Mouse (Mus musculus): Measurements from ENCODE around the gene Cyb5d1.

The Cyb5d1 gene

DNA sequence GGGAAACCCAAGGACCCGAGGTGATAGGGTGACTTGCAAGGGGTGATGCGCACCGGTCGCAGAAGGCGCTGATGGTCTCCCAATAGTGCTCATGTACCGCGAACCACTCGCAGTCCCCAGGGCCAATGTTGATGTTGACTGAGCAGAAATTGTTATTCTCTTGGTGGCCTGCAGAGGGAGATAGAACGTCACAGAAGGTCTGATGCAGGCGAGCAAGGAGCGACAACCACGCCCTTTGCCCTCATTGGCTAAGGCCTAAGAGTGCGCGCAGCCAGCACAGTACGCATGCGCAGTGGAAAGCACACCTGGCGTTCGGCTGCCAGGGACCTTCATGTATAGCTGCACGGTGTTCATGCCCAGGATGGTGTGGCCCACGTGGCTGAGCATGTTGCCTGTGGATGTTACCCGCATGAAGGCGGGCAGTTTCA lies 5.8 kb upstream of the Cyb5d1 start:
- POLR2A ChIA-PET, result interaction anchor here in 3 of 4 experiments (0.6 to 2.9 kb wide), 16 partner anchors 8 to 313 kb away, joined by 3 to 19 read pairs (median 4); partner anchors contain the start of genes Cntrob (in 1 of the 3) and Trappc1 (in 1 of the 3)

GRCm38 (mm10) chr11:69400083-69400850 lies 4.8 kb upstream of the Cyb5d1 start:
- CTCF ChIA-PET, result interaction anchor here (0.8 to 1.4 kb wide), 8 partner anchors 29 to 140 kb away, joined by 3 to 8 read pairs (median 5); no protein-coding TSS in a partner anchor

More for the DNA sequence above, 5.8 kb upstream of the Cyb5d1 start:
- CTCF ChIA-PET, result interaction anchor here (0.5 to 1.2 kb wide), 15 partner anchors 10 to 318 kb away, joined by 3 to 11 read pairs (median 3); no protein-coding TSS in a partner anchor

GRCm38 (mm10) chr11:69399201-69400082 lies 4.0 kb upstream of the Cyb5d1 start:
- ChIA-PET POLR2A (interaction anchor here (0.5 to 2.9 kb wide), 29 partner anchors 10 to 592 kb away, joined by 3 to 19 read pairs (median 4); partner anchors contain the start of genes Trp53 (in 2 of the 4), Wrap53 (in 2 of the 4) and Mpdu1 (in 1 of the 4)), CTCF (interaction anchor here (0.6 to 1.4 kb wide), 10 partner anchors 30 to 139 kb away, joined by 3 to 8 read pairs (median 4); no protein-coding TSS in a partner anchor)

More at GRCm38 (mm10) chr11:69400083-69400850, 4.8 kb upstream of the Cyb5d1 start:
- POLR2A ChIA-PET, result interaction anchor here (0.6 to 2.9 kb wide), 26 partner anchors 9 to 591 kb away, joined by 3 to 19 read pairs (median 4); partner anchors contain the start of genes Trp53 (in 2 of the 4), Wrap53 (in 2 of the 4) and Mpdu1 (in 1 of the 4)

GRCm38 (mm10) chr11:69398486-69399200 lies 3.2 kb upstream of the Cyb5d1 start:
- CTCF ChIA-PET, result interaction anchor here in 3 of 4 experiments (0.6 to 0.7 kb wide), 3 partner anchors 41 to 306 kb away, joined by 3 to 4 read pairs (median 3); no protein-coding TSS in a partner anchor
- POLR2A ChIA-PET, result interaction anchor here in 3 of 4 experiments (0.5 to 5.0 kb wide), 20 partner anchors 10 to 489 kb away, joined by 3 to 43 read pairs (median 5); partner anchors contain the start of genes Kcnab3 (in 1 of the 3), Mpdu1 (in 1 of the 3), Trp53 (in 1 of the 3) and Wrap53 (in 1 of the 3)

DNA sequence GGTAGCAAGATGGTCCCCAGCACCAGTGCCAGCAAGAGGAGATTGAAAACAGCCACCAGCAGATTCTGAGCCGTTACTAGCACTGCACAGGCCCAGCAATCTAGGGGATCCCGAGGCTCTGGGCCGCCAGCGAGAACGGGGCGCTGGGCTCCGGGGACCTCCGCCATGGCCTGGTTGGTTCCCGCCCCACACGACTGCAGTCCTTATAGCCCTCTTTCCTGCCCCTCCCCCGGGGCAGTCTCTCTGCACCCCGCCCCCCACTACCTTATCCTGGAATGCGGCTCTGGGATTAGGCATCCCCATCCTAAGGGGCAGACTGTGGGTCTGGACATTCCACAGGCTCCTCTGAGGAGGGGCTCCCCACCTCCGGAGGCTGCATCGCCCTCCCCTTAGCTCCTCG lies 2.6 kb upstream of the Cyb5d1 start, which contains the start of gene Tmem88:
Gene Tmem88, minus strand, starts transcription at position 176 of the 400 bp plus-strand sequence.
- POLR2A ChIA-PET, result interaction anchor here in 3 of 4 experiments (0.5 to 5.0 kb wide), 7 partner anchors 11 to 459 kb away, joined by 3 to 43 read pairs (median 5); partner anchors contain the start of gene Kcnab3 (in 1 of the 3)
- CTCF ChIA-PET, result interaction anchor here in 1 of 4 experiments (0.7 kb wide), 1 partner anchor 307 kb away, joined by 4 read pairs; no protein-coding TSS in a partner anchor

- ChIA-PET POLR2A (interaction anchor here in 3 of 4 experiments (0.5 to 5.0 kb wide), 15 partner anchors 11 to 265 kb away, joined by 3 to 43 read pairs (median 5); partner anchors contain the start of genes Kcnab3 (in 1 of the 3), Mpdu1 (in 1 of the 3), Trp53 (in 1 of the 3) and Wrap53 (in 1 of the 3)), CTCF (interaction anchor here in 2 of 4 experiments (0.7 to 0.9 kb wide), 2 partner anchors 129 to 307 kb away, joined by 3 to 4 read pairs; no protein-coding TSS in a partner anchor)
Measured at GRCm38 (mm10) chr11:69397581-69398057, 2.2 kb upstream of the Cyb5d1 start.

DNA sequence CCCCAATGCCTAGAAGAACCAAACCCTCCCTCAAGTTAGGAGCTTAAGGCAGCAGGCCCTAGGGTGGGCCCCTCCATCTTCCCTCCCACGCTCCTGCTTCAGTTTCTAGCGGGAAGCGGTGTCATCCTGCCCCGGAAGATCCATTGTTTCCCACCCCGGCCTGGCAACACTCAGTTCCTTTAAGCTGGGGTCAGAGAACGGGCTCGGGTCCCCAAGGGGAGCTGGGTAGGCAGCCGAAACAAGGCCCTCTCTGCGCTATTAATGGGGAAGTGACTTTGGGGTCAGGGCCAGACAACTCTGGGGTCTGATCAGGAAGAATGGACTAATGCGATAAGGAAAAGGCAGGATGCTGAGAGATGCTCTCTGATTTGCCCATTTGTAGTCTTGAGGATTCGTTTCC lies 1.3 kb upstream of the Cyb5d1 start:
- ChIA-PET CTCF (interaction anchor here in 1 of 4 experiments (0.7 to 0.9 kb wide), 2 partner anchors 12 to 128 kb away, joined by 3 read pairs; no protein-coding TSS in a partner anchor), POLR2A (interaction anchor here in 3 of 4 experiments (0.5 to 5.0 kb wide), 21 partner anchors 12 to 517 kb away, joined by 3 to 43 read pairs (median 6); partner anchors contain the start of genes Trp53 (in 2 of the 3), Wrap53 (in 2 of the 3), Cntrob (in 1 of the 3) and Mpdu1 (in 1 of the 3))

GRCm38 (mm10) chr11:69395634-69396373 lies 373 bp upstream of the Cyb5d1 start:
- POLR2A ChIA-PET, result interaction anchor here (0.5 to 5.0 kb wide), 59 partner anchors 8 to 526 kb away, joined by 3 to 43 read pairs (median 4); partner anchors contain the start of genes Trp53 (in 3 of the 4), Wrap53 (in 3 of the 4), Cntrob (in 2 of the 4) and Kcnab3 (in 2 of the 4)
- CTCF ChIA-PET, result interaction anchor here in 3 of 4 experiments (0.5 to 1.7 kb wide), 10 partner anchors 15 to 416 kb away, joined by 3 to 6 read pairs (median 3); partner anchors contain the start of genes Trp53 (in 1 of the 3) and Wrap53 (in 1 of the 3)

GRCm38 (mm10) chr11:69394591-69395167 lies 752 bp downstream of the Cyb5d1 start:
- CTCF ChIA-PET, result interaction anchor here in 1 of 4 experiments (0.8 to 1.7 kb wide), 4 partner anchors 21 to 185 kb away, joined by 3 to 6 read pairs (median 3); partner anchors contain the start of genes Trp53 and Wrap53

GRCm38 (mm10) chr11:69390400-69391034 lies 4.9 kb downstream of the Cyb5d1 start:
- POLR2A ChIA-PET, result interaction anchor here in 2 of 4 experiments (0.6 to 1.4 kb wide), 4 partner anchors 9 to 130 kb away, joined by 3 to 4 read pairs (median 3); partner anchors contain the start of genes Cntrob (in 1 of the 2) and Trappc1 (in 1 of the 2)
- CTCF ChIA-PET, result interaction anchor here in 3 of 4 experiments (0.7 to 1.6 kb wide), 4 partner anchors 72 to 122 kb away, joined by 3 to 9 read pairs (median 3); no protein-coding TSS in a partner anchor

More at GRCm38 (mm10) chr11:69394591-69395167, 752 bp downstream of the Cyb5d1 start:
- POLR2A ChIA-PET, result interaction anchor here (0.6 to 5.0 kb wide), 40 partner anchors 8 to 531 kb away, joined by 3 to 43 read pairs (median 5); partner anchors contain the start of genes Kcnab3 (in 2 of the 4), Trp53 (in 2 of the 4), Wrap53 (in 2 of the 4) and Cntrob (in 1 of the 4)

DNA sequence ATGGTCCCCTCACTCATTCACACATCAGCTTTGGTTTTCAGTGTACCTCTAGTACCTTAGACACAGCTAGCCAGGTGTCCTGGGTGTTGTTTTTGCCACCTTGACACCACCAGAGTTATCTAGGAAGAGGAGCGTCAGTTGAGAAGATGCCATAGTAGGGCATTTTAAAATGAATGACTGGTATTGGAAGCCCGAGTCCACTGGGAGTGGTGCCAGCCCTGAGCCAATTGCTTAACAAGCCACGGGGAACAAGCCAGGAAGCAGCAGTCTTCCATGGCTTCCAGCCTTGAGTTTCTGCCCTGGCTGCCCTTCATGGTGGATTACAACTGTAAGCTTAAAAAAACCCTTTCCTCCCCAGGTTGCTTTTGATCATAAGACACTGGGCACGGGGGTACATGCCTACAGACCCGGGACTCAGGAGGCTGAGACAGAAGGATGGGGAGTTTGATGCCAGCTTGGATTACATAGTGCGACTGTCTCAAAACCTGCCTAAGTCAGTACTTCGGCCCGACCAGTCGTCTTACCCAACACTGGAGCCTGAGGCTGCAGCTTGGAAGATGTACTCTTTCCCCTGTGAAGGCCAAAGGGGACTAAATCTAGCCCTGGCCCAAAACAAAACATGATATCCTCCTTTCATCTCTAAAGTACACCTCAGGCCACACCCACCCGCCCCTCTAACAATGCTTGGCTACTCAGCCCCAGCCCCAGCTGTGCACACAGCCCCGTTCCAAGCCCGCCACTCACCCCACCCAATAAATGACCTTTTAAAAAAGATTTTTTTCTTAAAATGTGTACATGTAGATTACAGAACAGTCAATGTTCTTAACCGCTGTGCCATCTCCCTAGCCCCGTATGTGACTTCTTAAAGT lies 5.7 kb downstream of the Cyb5d1 start:
- ChIA-PET POLR2A (interaction anchor here in 1 of 4 experiments (0.6 to 1.4 kb wide), 3 partner anchors 43 to 267 kb away, joined by 3 to 4 read pairs (median 4); partner anchors contain the start of genes Cntrob and Trappc1), CTCF (interaction anchor here in 3 of 4 experiments (0.5 to 1.6 kb wide), 6 partner anchors 72 to 224 kb away, joined by 3 to 9 read pairs (median 3); no protein-coding TSS in a partner anchor)

- ChIA-PET CTCF (interaction anchor here (0.6 to 1.6 kb wide), 7 partner anchors 15 to 665 kb away, joined by 3 to 9 read pairs (median 4); partner anchors contain the start of gene Asgr1 (in 1 of the 4)), POLR2A (no interaction called here)
Measured at GRCm38 (mm10) chr11:69388680-69389079, 6.8 kb downstream of the Cyb5d1 start.

GRCm38 (mm10) chr11:69386758-69387157 lies 8.7 kb downstream of the Cyb5d1 start:
- POLR2A ChIA-PET, result interaction anchor here in 1 of 4 experiments (1.3 to 1.4 kb wide), 3 partner anchors 9 to 40 kb away, joined by 3 to 5 read pairs (median 4); partner anchors contain the start of genes Cyb5d1 and Naa38
- CTCF ChIA-PET, result interaction anchor here in 2 of 4 experiments (0.8 to 1.1 kb wide), 2 partner anchors 15 to 135 kb away, joined by 3 to 4 read pairs; no protein-coding TSS in a partner anchor
